Mouse (Mus musculus) G1E (cell line): ENCODE measurements at regions not wholly inside any gene's neighbourhood (a gene's known extent, or its start where the extent isn't known, plus 50 kb on each side); places are given as distances from the start of the nearest gene placed in this dataset.

ENCODE experiments used
- CTCF ChIP-seq: IDR thresholded peaks from 2 replicates; pipeline ENCODE4 v1.5.1; 2012; ENCODE audit warnings: low read depth, low read length, inconsistent platforms, mixed read lengths
- GATA1 ChIP-seq: IDR thresholded peaks from 2 replicates; pipeline ENCODE4 v1.6.1; 2012; ENCODE audit warnings: borderline replicate concordance, low read length, inconsistent platforms, mixed read lengths
- POLR2AphosphoS5 ChIP-seq: IDR thresholded peaks from 2 replicates; pipeline ENCODE4 v1.6.1; 2012; ENCODE audit warnings: low read depth, low read length, inconsistent platforms; ENCODE audit not compliant: insufficient replicate concordance
- TAL1 ChIP-seq: conservative IDR thresholded peaks from 2 replicates; pipeline ENCODE4 v1.6.1; 2012; ENCODE audit warnings: low read depth, low read length, inconsistent platforms, mixed read lengths

DNA sequence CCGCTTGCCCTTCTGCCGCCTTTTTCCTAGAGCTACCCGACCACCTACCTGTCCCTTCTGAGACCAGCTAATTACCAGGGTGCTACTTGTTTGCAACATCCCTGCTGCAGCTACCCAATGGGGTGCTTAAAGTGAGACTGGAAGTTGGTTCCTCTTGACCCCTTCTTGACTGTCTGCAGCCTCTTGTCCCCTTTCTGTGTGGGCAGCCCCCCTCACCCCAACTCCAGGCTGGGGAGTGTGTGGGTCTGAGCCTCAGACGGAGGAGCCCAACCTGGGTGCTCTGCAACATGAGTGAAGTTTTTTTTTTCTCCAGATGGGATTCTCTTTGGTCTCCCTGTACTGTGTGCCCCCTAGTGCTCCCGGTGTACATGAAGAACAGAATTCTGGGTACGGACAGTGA, 91.7 kb downstream of the Fam168b start:
- TF ChIP-seq CTCF (no peak), TAL1 (no peak), GATA1 (no peak), POLR2AphosphoS5 (no peak)
